Mouse (Mus musculus): Measurements from ENCODE around the gene Cbfa2t3.

DNA sequence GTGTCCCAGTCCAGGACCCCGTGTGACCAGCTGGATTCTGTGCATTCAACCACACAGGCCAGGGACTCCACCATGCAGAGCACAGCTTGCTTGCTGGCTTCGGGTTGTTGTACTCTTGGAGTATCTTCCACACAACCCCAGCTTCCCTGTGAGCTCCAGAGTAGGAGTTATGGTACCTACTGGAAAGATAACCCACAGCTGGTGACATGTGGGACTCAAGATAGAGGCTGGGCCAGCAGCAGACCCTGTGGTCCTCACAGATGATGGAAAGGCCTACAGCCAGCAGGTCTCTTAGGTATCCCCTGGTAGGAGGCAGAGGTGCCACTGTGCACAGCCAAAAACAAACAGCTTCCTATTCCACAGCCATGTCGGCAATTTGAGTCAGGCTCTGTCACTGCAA, 12.6 kb upstream of the Cbfa2t3 start:
- no peak for TF ChIP-seq POLR2A (IDR thresholded peaks at IDR 0.05; ENCODE audit: borderline replicate concordance, control insufficient read depth, low read depth, low read length)
- no peak for TF ChIP-seq CTCF (IDR thresholded peaks at IDR 0.05; ENCODE audit: control insufficient read depth, insufficient read depth, low read length)
